Mouse (Mus musculus): ENCODE results near the gene Atg4a.

Gene Atg4a

GRCm38 (mm10) chrX:141165067-141165466, 208.4 kb downstream of the Atg4a start:
- DNase-seq, result no peak

- DNase-seq, result peak; percentile 11
Measured at GRCm38 (mm10) chrX:141175353-141175752, 218.6 kb downstream of the Atg4a start.

- no peak for DNase-seq
Measured at GRCm38 (mm10) chrX:141195036-141195435, 238.3 kb downstream of the Atg4a start.

- no peak for DNase-seq
Measured at GRCm38 (mm10) chrX:141198993-141199392, 242.3 kb downstream of the Atg4a start.

- peak; percentile 7 for DNase-seq
Measured at GRCm38 (mm10) chrX:141212802-141213201, 256.1 kb downstream of the Atg4a start.

Measured in thymus, postnatal 4 days (tissue).